Mouse (Mus musculus) kidney, postnatal 0 days (tissue): ENCODE measurements at regions not wholly inside any gene's neighbourhood (a gene's known extent, or its start where the extent isn't known, plus 50 kb on each side); places are given as distances from the start of the nearest gene placed in this dataset.

ENCODE experiments used
- ATAC-seq: fragments of 200-750 bp; cut with Nextera tagmentation; replicated peaks from 2 replicates; pipeline ENCODE4 v1.8.0; 2017; ENCODE audit warnings: low read depth, moderate number of reproducible peaks, moderate TSS enrichment, moderate library complexity; ENCODE audit not compliant: low FRiP score
- DNase-seq: peaks from one replicate; pipeline ENCODE4 v3.0.0-alpha.2; 2016; ENCODE audit warnings: low spot score
- H3K27ac ChIP-seq: fragments of 300-500 bp; sonication (generic); 2 replicates; pipeline ENCODE4 v1.5.1; 2014; ENCODE audit warnings: mild to moderate bottlenecking
- H3K27me3 ChIP-seq: fragments of 300-500 bp; sonication (generic); 2 replicates; pipeline ENCODE4 v1.6.1; 2014; ENCODE audit warnings: low read length, mixed read lengths; ENCODE audit not compliant: insufficient read depth
- H3K36me3 ChIP-seq: fragments of 300-500 bp; sonication (generic); 2 replicates; pipeline ENCODE4 v1.6.1; 2014; ENCODE audit warnings: low read length, mixed read lengths; ENCODE audit not compliant: insufficient read depth
- H3K4me1 ChIP-seq: fragments of 300-500 bp; sonication (generic); replicated peaks from 2 replicates; pipeline ENCODE4 v1.6.1; 2014; ENCODE audit warnings: antibody characterized with exemption, low read length, mixed read lengths; ENCODE audit not compliant: insufficient read depth
- H3K4me2 ChIP-seq: fragments of 300-500 bp; sonication (generic); 2 replicates; pipeline ENCODE4 v1.6.1; 2014; ENCODE audit warnings: mild to moderate bottlenecking, low read length, moderate library complexity, mixed read lengths
- H3K4me3 ChIP-seq: fragments of 300-500 bp; sonication (generic); replicated peaks from 2 replicates; pipeline ENCODE4 v1.5.1; 2014; ENCODE audit warnings: low read depth, low read length
- H3K9ac ChIP-seq: fragments of 300-500 bp; sonication (generic); 2 replicates; pipeline ENCODE4 v1.6.1; 2014; ENCODE audit warnings: low read depth, low read length
- H3K9me3 ChIP-seq: fragments of 300-500 bp; sonication (generic); replicated peaks from 2 replicates; pipeline ENCODE4 v1.6.1; 2016; ENCODE audit warnings: low read length, inconsistent platforms, mixed read lengths
- CTCF ChIP-seq: IDR thresholded peaks from 2 replicates; pipeline ENCODE4 v1.5.1; 2016; ENCODE audit warnings: antibody characterized with exemption, low read depth, mild to moderate bottlenecking, moderate library complexity
- WGBS: fragments of 180-500 bp; shearing (Covaris S2); extraction: QIAGEN DNeasy Blood & Tissue Kit; methylation state at CpG from one replicate; pipeline ENCODE4 v1.1.7; 2014; 5-methylcytosine and 5-hydroxymethylcytosine counted together

DNA sequence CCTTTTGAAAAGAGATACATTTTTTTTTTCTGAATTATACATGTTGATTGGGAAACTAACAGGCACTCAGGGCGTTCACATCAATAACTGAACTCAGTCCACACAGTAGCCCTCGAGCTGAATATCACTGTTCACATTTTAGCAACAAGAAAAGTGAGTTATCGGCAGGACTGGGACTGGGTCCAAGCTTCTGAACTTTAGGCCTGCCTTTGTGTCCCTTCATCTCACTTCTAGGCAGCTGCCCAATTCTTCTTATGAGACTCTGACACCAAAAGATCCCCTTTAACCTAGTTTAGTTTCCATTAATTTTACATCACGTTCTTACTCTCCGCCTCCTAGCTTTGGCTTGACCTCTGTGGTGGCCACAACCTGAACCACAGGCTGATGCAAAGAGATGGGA, 242.7 kb downstream of the Rsl24d1 start:
- TF ChIP-seq CTCF, result no peak
- Histone ChIP-seq H3K4me2 (no peak overlapping the region), H3K27ac (no peak overlapping the region), H3K36me3 (no peaks in the 10 kb centered on the region), H3K4me1 (no peaks in the 10 kb centered on the region), H3K9me3 (no peaks in the 10 kb centered on the region), H3K4me3 (no peak overlapping the region), H3K27me3 (no peaks in the 10 kb centered on the region), H3K9ac (no peak overlapping the region)
- ATAC-seq, result no peak
- 61% methylated on average over 5 of the region's 5 CpGs for WGBS
- DNase-seq, result peak; percentile 60

DNA sequence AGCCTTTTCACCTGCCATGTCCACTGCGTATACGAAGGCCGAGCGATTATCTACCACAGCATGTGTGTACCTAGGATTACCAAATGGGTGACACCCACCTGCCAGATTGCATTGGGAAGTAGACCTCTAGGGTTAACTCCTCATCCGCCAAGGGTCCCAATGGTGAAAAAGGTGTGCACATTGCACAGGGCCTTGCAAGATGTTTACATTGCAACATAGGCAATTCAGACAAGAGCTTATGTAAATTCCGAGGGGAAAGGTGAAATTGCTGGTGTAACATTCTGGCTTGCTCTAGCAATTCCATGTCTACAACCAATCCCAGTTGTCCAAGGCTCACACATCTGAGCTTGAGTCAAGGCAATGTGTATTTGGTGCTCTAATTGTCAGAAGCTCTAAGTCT, 245.7 kb downstream of the Rsl24d1 start:
- ATAC-seq (no peak), DNase-seq (no peak)
- Histone ChIP-seq H3K27me3 (no peaks in the 10 kb centered on the region), H3K27ac (no peak overlapping the region), H3K9ac (no peak overlapping the region), H3K4me1 (no peaks in the 10 kb centered on the region), H3K36me3 (no peaks in the 10 kb centered on the region), H3K9me3 (no peaks in the 10 kb centered on the region), H3K4me2 (no peak overlapping the region), H3K4me3 (no peak overlapping the region)
- WGBS, result 93% methylated on average over 6 of the region's 6 CpGs
- no peak for TF ChIP-seq CTCF

DNA sequence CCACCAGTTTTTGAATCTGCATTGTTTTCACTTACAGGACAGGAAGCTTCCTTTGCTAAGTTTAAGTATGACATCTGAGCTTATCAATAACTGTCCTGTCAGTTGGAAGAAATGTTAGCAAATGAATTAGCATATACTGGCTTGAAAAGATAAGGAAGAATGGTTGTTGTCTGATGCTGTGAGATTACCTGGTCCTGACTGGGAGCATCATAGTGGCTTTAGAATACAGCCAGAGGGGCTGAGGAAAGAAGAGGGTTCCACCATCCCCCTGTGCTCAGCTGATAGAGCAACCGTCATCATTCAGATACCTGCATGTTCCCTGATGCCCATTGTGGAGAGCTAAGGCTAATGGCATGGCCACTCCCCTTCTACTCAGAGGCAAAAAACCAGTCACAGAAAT, 267.5 kb downstream of the Rsl24d1 start:
- WGBS, result 80% methylated on average over 1 of the region's 1 CpGs
- no peaks in the 10 kb centered on the region for H3K4me1 ChIP-seq
- no peak overlapping the region for H3K4me3 ChIP-seq
- no peak for TF ChIP-seq CTCF
- DNase-seq, result no peak
- H3K27ac ChIP-seq, result no peak overlapping the region
- H3K9me3 ChIP-seq, result no peaks in the 10 kb centered on the region
- no peaks in the 10 kb centered on the region for H3K27me3 ChIP-seq
- H3K9ac ChIP-seq, result no peak overlapping the region
- no peak overlapping the region for H3K4me2 ChIP-seq
- ATAC-seq, result no peak
- no peaks in the 10 kb centered on the region for H3K36me3 ChIP-seq

DNA sequence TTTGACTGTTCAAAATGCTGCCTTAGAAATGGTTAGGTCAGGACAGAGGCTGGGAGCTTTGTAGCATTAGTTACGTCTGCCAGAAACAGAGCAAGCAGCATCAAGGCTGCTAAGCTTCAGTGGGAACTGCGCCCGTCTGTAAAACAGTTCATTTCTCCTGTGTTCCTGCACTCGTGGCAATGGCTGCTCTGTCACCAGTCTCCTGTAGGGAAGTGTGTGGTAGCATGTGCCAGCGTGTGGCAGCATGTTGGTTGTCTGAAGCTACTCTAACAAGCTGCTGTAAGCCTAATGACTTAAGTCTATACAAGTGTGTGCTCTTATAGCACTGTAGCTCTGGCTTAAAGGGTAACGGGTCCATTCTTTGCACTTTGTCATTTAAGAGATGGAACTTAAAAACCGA, 278.8 kb downstream of the Rsl24d1 start:
- WGBS, result 72% methylated on average over 7 of the region's 7 CpGs
- Histone ChIP-seq H3K4me1 (no peaks in the 10 kb centered on the region), H3K4me2 (no peak overlapping the region), H3K9ac (no peak overlapping the region), H3K9me3 (no peaks in the 10 kb centered on the region), H3K27me3 (no peaks in the 10 kb centered on the region), H3K27ac (no peak overlapping the region), H3K36me3 (no peaks in the 10 kb centered on the region), H3K4me3 (no peak overlapping the region)
- ATAC-seq, result no peak
- no peak for DNase-seq
- no peak for TF ChIP-seq CTCF

DNA sequence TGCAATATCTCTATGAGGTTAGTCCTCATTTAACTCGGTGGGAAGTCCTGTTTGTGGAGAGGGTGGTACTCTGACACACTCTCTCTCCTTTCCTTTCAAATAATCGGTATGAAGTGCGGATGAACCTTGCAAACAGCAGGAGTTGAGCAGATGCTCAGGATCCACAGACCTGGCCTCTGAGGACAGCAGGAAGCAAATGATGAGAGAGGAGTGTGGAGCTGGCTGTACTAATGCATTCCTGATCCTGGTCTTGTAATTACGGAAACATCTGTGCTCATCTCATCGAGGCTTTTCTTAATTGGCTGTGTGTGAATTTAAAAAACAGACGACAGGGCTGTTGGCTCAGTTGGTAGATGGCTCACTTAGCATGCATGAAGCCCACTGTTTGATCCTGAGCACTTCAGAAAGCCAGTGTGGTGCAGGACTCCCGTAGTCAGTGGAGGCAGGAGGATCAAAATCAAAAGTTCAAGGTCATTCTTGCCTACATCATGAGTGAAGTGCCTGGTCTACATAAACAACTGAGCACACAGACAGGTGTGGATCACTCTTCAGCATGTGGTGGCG, 300.2 kb downstream of the Rsl24d1 start:
- Histone ChIP-seq H3K36me3 (no peaks in the 10 kb centered on the region), H3K4me2 (no peak overlapping the region), H3K4me3 (no peak overlapping the region), H3K4me1 (no peaks in the 10 kb centered on the region), H3K27me3 (no peaks in the 10 kb centered on the region), H3K27ac (no peak overlapping the region), H3K9ac (no peak overlapping the region), H3K9me3 (no peaks in the 10 kb centered on the region)
- DNase-seq, result no peak
- 74% methylated on average over 8 of the region's 8 CpGs for WGBS
- no peak for ATAC-seq
- no peak for TF ChIP-seq CTCF

DNA sequence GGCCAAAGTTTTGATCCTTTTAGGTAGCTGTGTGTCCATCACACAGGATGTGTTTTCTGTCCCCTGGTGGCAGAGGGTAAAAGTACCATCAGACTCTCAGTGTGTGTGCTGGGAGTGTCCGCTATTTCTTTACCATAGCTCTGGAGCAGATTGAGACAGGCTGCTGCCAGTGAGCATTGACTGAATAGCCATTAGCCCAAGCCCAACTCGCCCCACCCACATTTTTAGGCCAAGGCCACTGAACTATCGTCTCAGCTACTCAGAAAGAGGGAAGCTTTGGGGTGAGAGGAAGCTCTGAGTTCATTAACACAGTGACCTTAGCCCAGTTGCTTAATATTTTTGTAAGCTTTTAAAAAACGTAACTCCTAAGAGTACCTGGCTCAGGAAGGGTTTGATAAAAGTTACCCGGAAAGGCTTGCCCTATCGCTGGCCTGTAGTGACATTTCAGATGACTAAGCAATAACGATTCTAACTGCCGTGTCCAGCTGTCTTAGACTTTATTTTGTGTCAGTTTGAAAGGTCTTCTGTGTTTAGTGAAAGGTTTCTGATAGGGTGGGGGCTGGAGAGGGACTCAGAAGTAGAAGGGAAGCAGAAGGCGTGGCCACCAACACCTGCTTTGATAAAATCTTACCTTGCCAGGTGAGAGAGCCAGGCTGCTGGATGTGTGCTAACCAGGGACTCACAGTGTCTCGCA, 303.0 kb downstream of the Rsl24d1 start:
- no peak for ATAC-seq
- H3K9me3 ChIP-seq, result no peaks in the 10 kb centered on the region
- no peaks in the 10 kb centered on the region for H3K27me3 ChIP-seq
- H3K4me1 ChIP-seq, result no peaks in the 10 kb centered on the region
- H3K9ac ChIP-seq, result no peak overlapping the region
- no peak overlapping the region for H3K4me2 ChIP-seq
- peak; percentile 21; the same call in 1 of the 2 replicates for TF ChIP-seq CTCF
- H3K4me3 ChIP-seq, result no peak overlapping the region
- H3K27ac ChIP-seq, result no peak overlapping the region
- no peak for DNase-seq
- no peaks in the 10 kb centered on the region for H3K36me3 ChIP-seq
- WGBS, result 78% methylated on average over 10 of the region's 10 CpGs
